Comparison of ENCODE assay signal across 25 mouse cellular contexts in the genomic region with DNA sequence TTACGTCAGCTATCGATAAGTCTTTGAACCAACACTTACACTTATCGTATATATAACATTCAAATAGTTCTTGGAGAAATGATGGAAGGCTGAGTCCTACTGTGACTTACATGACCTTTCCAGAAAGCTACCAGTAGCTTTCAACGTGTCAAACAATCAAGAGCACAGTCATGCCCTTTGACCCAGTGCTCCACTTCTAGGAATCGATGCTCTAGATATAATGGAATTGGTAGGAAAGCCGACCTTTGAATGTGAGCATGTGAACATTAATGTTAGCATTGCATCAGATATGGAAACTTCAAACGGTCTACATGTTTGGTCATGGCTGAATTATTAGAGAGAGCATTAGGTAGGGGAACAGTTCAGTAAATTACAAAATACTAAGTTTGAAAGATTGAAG. TPM values are rescaled to one million over a fixed set of nuclear protein-coding genes. Genes with fewer than 3 reads are reported as not detected.
DNase-seq lines count a peak whose midpoint lies in the region; ATAC-seq and TF ChIP-seq lines count a peak whose summit lies in the region.
"Had no signal": no experiment of that assay in that cellular context is flagged by ENCODE, and none has a peak within 500 bp of the region (broad histone marks: within the 10 kb centered on the region; RNA-seq: fewer than 3 reads in every experiment).

No protein-coding gene starts in this region.

- no peak for ATAC-seq in heart, postnatal 0 days (ENCODE audit: insufficient read depth, low read depth)
- no peak for ATAC-seq in liver, embryonic 16.5 days (ENCODE audit: low read depth)
- ATAC-seq: forebrain, embryonic 13.5 days; forebrain, postnatal 0 days; Patski had no signal

- no peaks in the 10 kb centered on the region for H3K9me3 ChIP-seq in heart, postnatal 0 days (replicated peaks; ENCODE audit: control insufficient read depth, low read length)
- no peaks in the 10 kb centered on the region for H3K9me3 ChIP-seq in liver, embryonic 16.5 days (replicated peaks; ENCODE audit: control insufficient read depth, low read length)
- H3K9me3 ChIP-seq: embryonic facial prominence, embryonic 10.5 days; forebrain, embryonic 13.5 days; heart, embryonic 15.5 days; hindbrain, embryonic 15.5 days had no signal

- no peak overlapping the region for H3K4me2 ChIP-seq in heart, postnatal 0 days (ENCODE audit: low read depth, low read length)
- H3K4me2 ChIP-seq in liver, embryonic 16.5 days (ENCODE audit: low read depth, low read length): no peak overlapping the region
- H3K4me2 ChIP-seq: forebrain, embryonic 13.5 days; heart, embryonic 11.5 days; heart, embryonic 15.5 days; hindbrain, embryonic 15.5 days had no signal

- TF ChIP-seq CTCF in heart, postnatal 0 days (IDR thresholded peaks at IDR 0.05; ENCODE audit: low read depth): no peak

- no peak overlapping the region for H3K9ac ChIP-seq in heart, postnatal 0 days (replicated peaks; ENCODE audit: low read depth, low read length)
- H3K9ac ChIP-seq in liver, embryonic 16.5 days (ENCODE audit: low read depth, low read length): no peak overlapping the region
- H3K9ac ChIP-seq: forebrain, embryonic 13.5 days; forebrain, postnatal 0 days; heart, embryonic 15.5 days; hindbrain, embryonic 15.5 days had no signal

- no peaks in the 10 kb centered on the region for H3K27me3 ChIP-seq in heart, postnatal 0 days (ENCODE audit: control insufficient read depth, insufficient read depth, low read length)
- H3K27me3 ChIP-seq in liver, embryonic 16.5 days (ENCODE audit: control insufficient read depth, insufficient read depth, low read depth, low read length): no peaks in the 10 kb centered on the region; the same call in 1 of the 2 replicates
- H3K27me3 ChIP-seq: forebrain, embryonic 13.5 days; heart, embryonic 15.5 days; Patski had no signal

- no peaks in the 10 kb centered on the region for H3K36me3 ChIP-seq in heart, postnatal 0 days (replicated peaks; ENCODE audit: control insufficient read depth, insufficient read depth, low read length)
- no peaks in the 10 kb centered on the region for H3K36me3 ChIP-seq in liver, embryonic 16.5 days (ENCODE audit: control insufficient read depth, insufficient read depth)
- H3K36me3 ChIP-seq: embryonic facial prominence, embryonic 10.5 days; heart, embryonic 15.5 days; hindbrain, embryonic 15.5 days had no signal

- WGBS in heart, postnatal 0 days: 78% methylated on average over 7 of the region's 7 CpGs
- WGBS in liver, embryonic 16.5 days (ENCODE audit: insufficient replicate concordance): 61% methylated on average over 7 of the region's 7 CpGs

- TF ChIP-seq EP300 in heart, postnatal 0 days (IDR thresholded peaks at IDR 0.05; ENCODE audit: low read depth): no peak

- peak overlapping the region; percentile 27 for H3K27ac ChIP-seq in heart, postnatal 0 days (ENCODE audit: low read depth)
- 0 out of 2 replicates have a peak overlapping the region, but pooled peaks have one; percentile 10 for H3K27ac ChIP-seq in liver, embryonic 16.5 days (ENCODE audit: low read length)
- H3K27ac ChIP-seq: embryonic facial prominence, embryonic 10.5 days; forebrain, embryonic 13.5 days; heart, embryonic 15.5 days; hindbrain, embryonic 15.5 days had no signal

- H3K4me3 ChIP-seq in heart, postnatal 0 days (ENCODE audit: low read depth, low read length): no peak overlapping the region
- H3K4me3 ChIP-seq in liver, embryonic 16.5 days (ENCODE audit: low read depth, low read length): no peak overlapping the region
- H3K4me3 ChIP-seq: embryonic facial prominence, embryonic 10.5 days; forebrain, embryonic 13.5 days; heart, embryonic 15.5 days; hindbrain, embryonic 15.5 days had no signal

- intact Hi-C loops in heart, postnatal 10 days (cut with DNase I): loop anchor here (10.0 kb wide), 1 partner anchor 188 kb away; no protein-coding TSS in a partner anchor

- peaks cover 11% of the 10 kb centered on the region for H3K4me1 ChIP-seq in heart, postnatal 0 days (ENCODE audit: control insufficient read depth, insufficient read depth)
- peaks cover 5% of the 10 kb centered on the region for H3K4me1 ChIP-seq in liver, embryonic 16.5 days (ENCODE audit: control insufficient read depth, low read depth, low read length)
- H3K4me1 ChIP-seq: hindbrain, embryonic 15.5 days had no signal

- DNase-seq in heart, postnatal 0 days (ENCODE audit: low spot score): no peak
- no peak for DNase-seq in heart, postnatal 10 days
- no peak for DNase-seq in liver
- DNase-seq in induced T-regulatory cell, adult 2 months (ENCODE audit: low read depth): peak; percentile 6
- peak; percentile 16 for DNase-seq in yolk sac, embryonic 10.5 days (ENCODE audit: low spot score)
- DNase-seq: adrenal gland, postnatal 25 days; cerebellum, adult 18-20 months; cerebellum, postnatal 10 days; forebrain, postnatal 0 days; gastrocnemius, postnatal 36 days; heart, adult 18-20 months; heart, postnatal 36 days had no signal

RNA-seq across cellular contexts. Expression of a gene that starts 7.7 kb away (rescaled TPM):
- total RNA-seq in heart, postnatal 0 days (2014; rRNA removed; ENCODE audit: low replicate concordance): 0.23 and 2.8 TPM in 2 replicates
- 0.19 and 0.25 TPM in 2 replicates for polyA plus RNA-seq in heart, postnatal 0 days (2015; fragmentation: Nextera tagmentation; extraction: Ambion mirVana)
- 1 to 10 TPM; 4.8 to 9.4 TPM for total RNA-seq in heart, postnatal 10 days (2021)
- polyA plus RNA-seq in liver, embryonic 16.5 days (2015; fragmentation: Nextera tagmentation; extraction: Ambion mirVana): 0.28 TPM in 2 replicates

RNA-seq across cellular contexts. Expression of a gene that starts 8.1 kb away (rescaled TPM):
- total RNA-seq in heart, postnatal 0 days (2014; rRNA removed; ENCODE audit: low replicate concordance): not detected in 2 replicates
- not detected in 2 replicates for polyA plus RNA-seq in heart, postnatal 0 days (2015; fragmentation: Nextera tagmentation; extraction: Ambion mirVana)
- total RNA-seq in heart, postnatal 10 days (2021): not detected
- polyA plus RNA-seq in liver, embryonic 16.5 days (2015; fragmentation: Nextera tagmentation; extraction: Ambion mirVana): not detected in 2 replicates
- total RNA-seq: adrenal gland, adult 18-20 months; adrenal gland, postnatal 25 days; CH12.LX; forebrain, postnatal 0 days; gastrocnemius, adult 18-20 months; gastrocnemius, postnatal 36 days; heart, adult 18-20 months; heart, postnatal 36 days had no signal
- polyA plus RNA-seq: activated CD4-positive, CD25-positive, alpha-beta regulatory T cell, adult 4 months; embryonic facial prominence, embryonic 10.5 days; embryonic facial prominence, embryonic 14.5 days; forebrain, embryonic 13.5 days; forebrain, postnatal 0 days; heart, embryonic 11.5 days; heart, embryonic 15.5 days; hindbrain, embryonic 11.5 days; hindbrain, embryonic 15.5 days had no signal

Comparison
In these comparisons a context has a peak if more than half of its experiments do, and no peak if none do; other contexts are left out.
1. DNase-seq: peak in induced T-regulatory cell, adult 2 months (single experiment) and yolk sac, embryonic 10.5 days (single experiment); none in heart, postnatal 0 days (single experiment), heart, postnatal 10 days (0 of 2) and liver (single experiment).